Mouse (Mus musculus) 3T3-L1 (cell line): ENCODE data around the gene CK137956.

Experiments used
- DNase-seq: peaks from one replicate; pipeline ENCODE4 v3.0.0-alpha.2; 2015; ENCODE audit warnings: low read depth, low spot score

The CK137956 gene

DNA sequence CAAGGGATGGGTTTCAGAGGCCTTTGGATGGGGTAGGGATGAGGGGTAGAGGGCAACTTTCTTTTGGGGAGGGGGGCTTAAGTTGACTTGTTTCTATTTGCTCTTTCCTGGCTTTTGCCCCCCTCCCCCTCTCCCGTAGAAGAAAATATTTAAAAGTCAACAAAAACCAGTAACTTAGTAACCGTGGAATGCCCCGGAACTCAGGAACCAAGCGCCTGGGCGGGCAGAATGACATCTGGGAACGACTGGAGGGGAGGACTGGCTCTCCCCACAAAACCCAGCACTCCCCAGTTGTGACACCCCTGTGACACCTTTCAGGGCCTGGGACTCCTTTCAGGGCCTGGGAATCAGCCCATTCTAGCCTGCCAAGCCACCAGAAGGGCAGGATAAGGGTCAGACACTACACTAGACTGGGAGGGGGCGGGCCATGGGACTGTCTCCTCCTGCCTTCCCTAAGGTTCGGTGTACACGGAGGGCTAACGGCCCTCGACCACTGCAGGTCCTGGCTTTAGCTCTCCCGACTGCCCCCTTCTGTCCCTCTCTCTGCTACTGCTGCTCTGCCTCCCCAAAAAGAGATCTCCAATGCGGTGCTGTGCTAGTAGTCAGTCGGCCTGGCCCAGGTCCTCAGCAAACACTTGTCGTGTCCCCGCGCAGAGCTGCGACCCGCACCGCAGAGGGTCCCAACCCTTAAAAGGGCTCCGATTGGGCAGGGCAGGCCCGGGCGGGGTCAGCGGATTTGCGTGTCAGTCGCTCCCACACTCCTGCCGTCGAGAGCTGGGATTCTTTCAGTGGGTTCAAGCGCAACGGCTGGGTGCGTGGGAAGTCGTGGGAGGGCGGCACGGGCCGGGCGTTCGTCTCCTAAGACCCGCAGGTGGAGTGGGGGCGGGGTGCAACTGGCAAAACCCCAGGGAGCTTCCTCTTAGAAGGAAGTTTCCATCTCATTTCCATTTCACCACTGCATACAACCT is at the start of gene CK137956:
Gene CK137956 (minus strand): TSS at position 51 of the 968 bp plus-strand sequence.
- no peak for DNase-seq

- DNase-seq, result no peak
These were observed 48.7 kb upstream of the CK137956 start for GRCm38 (mm10) chr4:128019465-128019864.

GRCm38 (mm10) chr4:128004797-128005452 is 34.2 kb upstream of the CK137956 start:
- no peak for DNase-seq

DNA sequence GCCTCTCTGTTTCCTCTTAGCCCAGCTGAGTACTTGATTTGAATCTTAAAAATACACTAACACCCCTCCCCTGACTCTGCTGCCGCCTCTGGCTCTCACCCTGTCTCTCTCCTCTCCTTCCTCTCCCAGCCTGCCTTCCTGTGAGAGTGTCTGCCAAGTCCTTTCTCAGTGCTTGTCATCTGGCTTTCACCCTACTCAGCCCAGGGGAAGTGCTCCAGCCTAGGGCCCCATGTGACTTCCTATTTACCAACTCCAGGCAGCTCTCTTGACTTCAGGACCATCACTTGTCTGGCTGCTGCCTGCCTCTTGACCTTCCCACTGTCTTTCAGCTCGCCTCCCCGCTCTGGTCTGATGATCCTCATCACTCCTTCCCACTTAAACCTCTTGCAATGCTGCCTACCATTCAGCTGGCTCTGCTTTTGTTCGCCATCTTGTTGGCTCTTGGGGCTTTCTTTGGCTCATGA is 31.9 kb upstream of the CK137956 start:
- DNase-seq, result no peak

DNA sequence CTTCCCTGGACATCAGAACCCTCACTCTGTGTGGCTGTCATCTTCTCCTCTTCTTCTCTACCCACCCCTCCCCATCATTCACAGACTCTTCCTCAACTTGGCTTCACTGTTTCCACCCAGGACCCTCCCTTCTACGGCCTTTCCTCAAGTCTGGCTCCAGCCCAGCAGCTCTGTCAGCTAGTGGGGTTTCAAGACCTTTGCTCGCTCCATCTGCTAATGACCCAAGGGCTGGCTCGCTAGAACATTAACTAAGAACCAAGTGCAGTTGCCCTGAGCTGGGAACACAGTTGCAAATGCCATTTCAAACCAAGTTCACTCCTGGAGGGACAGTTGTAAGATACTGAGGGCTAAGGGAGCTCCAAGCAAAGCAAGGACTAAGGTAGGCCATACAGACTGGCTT is 28.5 kb upstream of the CK137956 start:
- no peak for DNase-seq

- no peak for DNase-seq
These were observed 18.7 kb upstream of the CK137956 start for GRCm38 (mm10) chr4:127989347-127989995.

DNA sequence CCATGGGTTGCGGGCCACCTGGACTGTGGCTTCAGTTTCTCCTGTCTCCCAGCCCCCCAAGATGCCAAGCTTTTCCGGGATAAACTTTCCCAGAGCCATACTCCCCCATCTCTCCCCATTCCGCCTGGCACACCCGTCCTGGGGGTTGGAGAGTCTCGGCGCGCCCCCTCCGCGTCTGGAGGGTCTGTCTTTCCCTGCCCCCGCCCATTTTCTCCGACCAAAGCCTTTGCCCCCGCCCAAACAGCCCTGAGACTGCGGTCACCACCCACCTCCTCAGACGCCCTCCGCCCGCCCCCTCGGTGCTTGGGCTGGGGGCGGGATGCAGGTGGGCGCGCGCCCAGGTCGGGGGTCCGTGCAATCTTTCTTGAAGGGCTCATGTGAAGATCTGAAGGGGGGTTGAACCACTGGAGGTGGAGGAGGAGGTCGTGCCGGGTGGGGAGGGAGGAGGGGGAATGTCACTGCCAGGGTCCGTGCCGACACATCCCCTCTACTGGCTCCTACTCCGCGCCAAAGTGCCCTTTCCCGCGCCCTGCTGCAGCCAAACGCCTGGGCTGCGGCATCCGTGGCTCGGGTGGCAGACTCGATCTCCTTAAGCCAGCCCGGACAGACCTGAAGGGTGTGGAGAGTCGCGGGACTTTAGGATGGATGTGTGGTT is 17.9 kb upstream of the CK137956 start:
- DNase-seq, result no peak

- DNase-seq, result no peak
These were observed 17.2 kb upstream of the CK137956 start, which contains the start of gene Csmd2 for GRCm38 (mm10) chr4:127987784-127988455. Gene Csmd2, plus strand, starts transcription at chr4:127987857.

GRCm38 (mm10) chr4:127987270-127987669 is 16.5 kb upstream of the CK137956 start:
- no peak for DNase-seq

DNA sequence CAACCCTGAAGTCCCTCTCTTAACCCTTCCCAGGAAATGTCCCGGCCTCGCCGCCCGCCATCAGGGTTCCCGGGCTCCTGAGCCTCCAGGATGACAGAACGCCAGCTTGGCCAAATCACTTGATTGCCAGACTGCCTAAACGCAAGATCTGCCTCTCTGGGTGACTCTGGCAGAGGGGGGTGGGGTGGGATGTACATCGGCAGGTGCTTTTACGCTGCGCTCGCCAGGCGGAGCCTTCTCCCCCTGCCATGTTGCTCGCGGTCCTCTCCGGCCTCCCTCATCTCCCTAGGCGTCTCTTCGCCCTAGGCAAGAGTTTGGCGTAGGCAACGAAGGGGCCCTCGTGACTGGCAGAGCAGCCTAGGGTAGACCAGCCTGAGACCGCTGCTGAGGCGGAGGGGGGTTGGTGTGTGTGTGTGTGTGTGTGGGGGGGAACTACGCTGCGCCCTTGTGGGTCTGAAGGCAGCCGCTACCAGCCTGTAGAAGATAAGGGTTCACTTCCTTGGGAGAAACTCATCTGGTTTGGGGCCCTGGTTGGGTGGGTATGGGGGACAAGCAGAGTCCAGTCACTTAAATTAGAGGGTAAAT is 15.8 kb upstream of the CK137956 start:
- no peak for DNase-seq

DNA sequence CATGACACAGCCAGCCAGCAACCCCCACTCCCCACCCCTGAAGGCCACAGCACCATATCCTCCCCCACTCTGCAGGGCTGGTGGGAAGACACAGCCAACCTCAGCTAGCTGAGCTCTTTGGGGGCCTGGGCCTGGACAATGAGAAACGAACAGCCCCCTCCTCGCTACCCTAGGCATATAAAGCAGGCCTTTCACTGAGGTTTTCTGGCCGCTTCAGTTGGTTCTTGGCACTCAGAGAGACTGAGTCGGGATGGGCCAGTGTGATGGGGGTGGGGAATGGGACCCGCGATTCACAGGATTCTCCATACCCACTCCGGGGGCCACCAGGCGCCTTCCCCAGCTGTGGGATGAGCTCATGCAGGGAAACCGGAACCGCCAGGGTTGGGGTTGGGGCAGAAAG is 15.1 kb upstream of the CK137956 start:
- no peak for DNase-seq

DNA sequence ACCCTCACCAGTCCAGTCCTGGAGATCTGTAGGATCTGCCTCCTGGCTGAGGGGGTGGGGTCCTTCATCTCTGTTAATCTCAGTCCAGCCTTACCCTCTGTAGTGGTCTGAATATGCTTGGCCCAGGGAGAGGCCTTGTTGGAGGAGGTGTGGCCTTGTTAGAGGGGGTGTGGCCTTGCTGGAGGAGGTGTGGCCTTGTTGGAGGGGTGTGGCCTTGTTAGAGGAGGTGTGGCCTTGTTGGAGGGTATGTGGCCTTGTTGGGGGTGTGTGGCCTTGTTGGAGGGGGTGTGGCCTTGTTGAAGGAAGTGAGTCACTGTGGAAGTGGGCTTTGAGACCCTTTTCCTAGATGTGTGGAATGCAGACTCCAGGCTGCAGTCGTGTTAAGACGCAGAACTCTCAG is 13.7 kb upstream of the CK137956 start:
- DNase-seq, result no peak

DNA sequence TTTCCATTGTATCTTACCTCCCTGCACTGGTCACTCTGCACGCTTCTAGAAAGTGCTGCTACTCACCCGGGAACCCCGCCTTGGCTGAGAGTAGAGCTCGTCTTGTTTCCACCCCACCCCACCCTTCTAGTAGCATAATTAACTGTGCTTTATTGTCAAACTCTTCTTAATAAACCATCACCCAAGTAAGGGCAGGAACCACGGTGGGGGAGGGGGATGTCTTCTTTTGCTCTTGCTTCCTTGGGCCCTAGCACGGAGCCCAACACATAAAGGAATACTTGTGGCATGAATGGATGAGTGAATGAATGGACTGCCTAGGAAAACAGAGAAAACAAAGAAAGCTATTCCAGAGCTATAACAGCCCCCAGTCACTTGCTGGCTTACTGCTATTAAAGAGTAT is 10.4 kb upstream of the CK137956 start:
- DNase-seq, result no peak

DNA sequence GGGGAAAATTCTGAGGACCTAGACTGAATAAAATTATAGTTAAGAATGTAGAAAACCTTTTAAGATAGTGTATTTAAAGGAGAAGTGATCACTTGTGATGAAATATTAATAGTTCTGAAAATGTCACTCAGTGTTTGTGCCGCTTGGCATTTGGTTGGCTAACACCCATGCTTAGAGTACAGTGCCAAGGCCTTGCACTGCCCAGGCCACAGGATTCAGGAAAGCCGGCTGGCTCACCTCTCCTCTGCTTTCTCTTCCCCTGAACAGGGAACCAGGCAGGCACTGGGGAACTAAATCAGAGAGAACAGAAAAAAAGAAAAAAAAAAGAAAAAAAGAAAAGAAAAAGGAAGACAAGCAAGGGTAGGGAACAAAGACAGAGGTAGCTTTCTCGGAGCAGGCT is 2.2 kb upstream of the CK137956 start:
- no peak for DNase-seq

DNA sequence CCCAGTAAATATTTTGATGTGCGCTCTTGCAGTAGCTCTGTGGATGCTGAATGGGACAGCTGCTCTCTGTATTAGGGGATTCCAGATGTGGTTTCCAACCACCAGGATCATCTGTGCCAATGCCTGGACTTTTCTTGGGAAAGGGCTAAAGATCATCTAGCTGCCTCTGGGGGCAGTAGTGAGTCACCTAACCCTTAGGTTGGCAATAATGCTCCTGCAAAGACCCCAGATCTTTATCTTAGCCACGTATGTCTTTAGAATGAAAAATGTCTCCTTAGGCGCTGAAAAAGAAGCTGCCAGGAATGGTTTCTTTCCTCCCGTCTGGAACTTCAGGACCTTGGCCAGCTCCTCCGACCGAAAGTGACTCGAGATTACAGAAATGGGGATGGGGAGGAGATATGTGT is 731 bp downstream of the CK137956 start:
- DNase-seq, result peak; percentile 3

DNA sequence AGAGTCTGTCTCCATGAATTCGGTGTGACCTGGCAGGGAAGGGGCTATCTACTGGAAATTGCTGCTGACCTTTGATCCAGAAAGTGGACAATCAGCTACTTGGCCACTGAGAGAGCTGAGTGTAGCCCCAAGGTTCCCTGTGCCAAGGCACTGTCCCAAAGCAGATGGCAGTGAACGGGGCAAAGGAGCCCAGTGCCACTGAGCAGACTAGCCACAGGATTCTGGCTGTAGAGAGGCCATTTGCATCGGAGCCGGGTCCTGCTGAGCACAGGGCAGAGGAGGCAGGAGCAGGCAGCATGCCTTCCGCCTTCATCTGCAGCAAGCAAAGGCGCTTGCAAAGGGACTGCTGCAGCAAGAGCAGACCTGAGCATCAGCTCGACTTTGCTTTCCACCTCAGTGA is 1.6 kb downstream of the CK137956 start:
- no peak for DNase-seq

DNA sequence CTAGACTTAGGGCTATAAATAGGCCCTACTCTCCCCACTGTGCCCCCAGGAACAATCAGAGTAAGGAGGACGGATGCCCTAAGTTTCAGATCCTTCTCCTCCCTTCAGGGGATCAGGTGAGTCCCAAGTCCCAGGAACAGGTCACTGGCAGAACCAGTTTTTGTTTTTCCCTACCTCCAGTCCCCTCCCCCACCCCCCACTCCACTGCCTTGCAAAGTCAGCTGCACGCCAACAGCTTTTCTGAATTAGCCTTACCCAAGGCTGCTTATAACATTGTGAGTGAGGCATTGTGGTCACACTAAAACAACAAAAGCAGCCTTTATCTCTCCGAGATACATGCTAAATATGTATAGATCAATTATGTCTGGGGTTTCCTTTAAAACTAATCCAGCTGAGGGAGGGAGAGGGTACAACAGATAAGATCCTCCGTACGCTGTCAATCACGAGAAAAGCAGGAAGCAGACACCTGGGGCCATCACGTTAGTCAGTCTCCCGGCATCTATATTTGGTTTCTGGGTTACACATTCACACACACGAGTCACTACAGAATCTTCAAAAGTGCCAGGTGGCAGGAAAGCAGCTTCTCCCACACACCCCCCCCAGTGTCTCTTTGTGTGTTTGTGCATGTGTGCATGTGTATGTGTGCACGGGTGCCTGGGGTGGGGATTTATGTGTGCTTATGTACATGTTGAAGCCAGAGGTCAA is 17.6 kb downstream of the CK137956 start:
- no peak for DNase-seq

- no peak for DNase-seq
These were observed 23.1 kb downstream of the CK137956 start for GRCm38 (mm10) chr4:127947696-127948095.

GRCm38 (mm10) chr4:127937474-127937873 is 33.3 kb downstream of the CK137956 start:
- no peak for DNase-seq

GRCm38 (mm10) chr4:127935369-127935768 is 35.4 kb downstream of the CK137956 start:
- no peak for DNase-seq
